Mouse (Mus musculus): ENCODE results near the gene Ahcyl1.

GRCm38 (mm10) chr3:107737609-107738190 lies 41.3 kb upstream of the Ahcyl1 start:
- TF ChIP-seq CTCF (IDR thresholded peaks at IDR 0.05; ENCODE audit: low read depth) = no peak
- no peak for TF ChIP-seq EP300 (IDR thresholded peaks at IDR 0.05; ENCODE audit: low read depth)
